Mouse (Mus musculus) CH12F3 (cell line): ENCODE data around the gene Togaram2.

Source experiments
- in situ Hi-C: fragments of 300-500 bp; cut with MboI; formaldehyde crosslinking; loops from 2 replicates; pipeline ENCODE4 v1.14.3; 2020; ENCODE audit warnings: low sequenced_read_pairs

Gene Togaram2

GRCm38 (mm10) chr17:71681666-71682065 is 8.6 kb downstream of the Togaram2 start:
- in situ Hi-C loops = no loop called here

- in situ Hi-C loops = no loop called here
Observed at GRCm38 (mm10) chr17:71682379-71682778, 9.3 kb downstream of the Togaram2 start.

GRCm38 (mm10) chr17:71683281-71683680 is 10.2 kb downstream of the Togaram2 start:
- in situ Hi-C loops = no loop called here

- in situ Hi-C loops = no loop called here
Observed at GRCm38 (mm10) chr17:71684103-71684608, 11.1 kb downstream of the Togaram2 start.

- in situ Hi-C loops = no loop called here
Observed at GRCm38 (mm10) chr17:71687436-71687835, 14.4 kb downstream of the Togaram2 start.

GRCm38 (mm10) chr17:71689903-71690302 is 16.8 kb downstream of the Togaram2 start:
- in situ Hi-C loops = no loop called here

GRCm38 (mm10) chr17:71691361-71691875 is 18.4 kb downstream of the Togaram2 start:
- in situ Hi-C loops = no loop called here

GRCm38 (mm10) chr17:71693313-71693712 is 20.3 kb downstream of the Togaram2 start:
- in situ Hi-C loops = no loop called here

GRCm38 (mm10) chr17:71693780-71694179 is 20.7 kb downstream of the Togaram2 start:
- in situ Hi-C loops = no loop called here

- in situ Hi-C loops = no loop called here
Observed at GRCm38 (mm10) chr17:71695151-71695550, 22.1 kb downstream of the Togaram2 start.

- in situ Hi-C loops = no loop called here
Observed at GRCm38 (mm10) chr17:71695716-71696315, 22.8 kb downstream of the Togaram2 start.

- in situ Hi-C loops = no loop called here
Observed at GRCm38 (mm10) chr17:71696396-71696795, 23.3 kb downstream of the Togaram2 start.

GRCm38 (mm10) chr17:71697896-71698618 is 25.0 kb downstream of the Togaram2 start:
- in situ Hi-C loops = no loop called here

- in situ Hi-C loops = no loop called here
Observed at GRCm38 (mm10) chr17:71698619-71698956, 25.5 kb downstream of the Togaram2 start.

GRCm38 (mm10) chr17:71705113-71705512 is 32.1 kb downstream of the Togaram2 start:
- in situ Hi-C loops = no loop called here

- in situ Hi-C loops = no loop called here
Observed at GRCm38 (mm10) chr17:71705550-71706480, 32.8 kb downstream of the Togaram2 start.

- in situ Hi-C loops = no loop called here
Observed at GRCm38 (mm10) chr17:71707715-71708114, 34.7 kb downstream of the Togaram2 start.

GRCm38 (mm10) chr17:71712279-71712678 is 39.2 kb downstream of the Togaram2 start:
- in situ Hi-C loops = no loop called here

GRCm38 (mm10) chr17:71715034-71715433 is 42.0 kb downstream of the Togaram2 start:
- in situ Hi-C loops = no loop called here

- in situ Hi-C loops = no loop called here
Observed at GRCm38 (mm10) chr17:71717881-71718625, 45.0 kb downstream of the Togaram2 start.
